Mouse (Mus musculus) kidney, embryonic 16.5 days (tissue): ENCODE data around the gene Coasy. TPM values are rescaled to one million over a fixed set of nuclear protein-coding genes. Genes with fewer than 3 reads are reported as not detected.

Experiments used
- ATAC-seq: fragments of 200-750 bp; cut with Nextera tagmentation; 2 replicates; pipeline ENCODE4 v1.8.0; 2017; ENCODE audit warnings: moderate TSS enrichment; ENCODE audit not compliant: low FRiP score, low TSS enrichment
- H3K27ac ChIP-seq: fragments of 300-500 bp; sonication (generic); 2 replicates; pipeline ENCODE4 v1.5.1; 2014; ENCODE audit warnings: low read length
- H3K27me3 ChIP-seq: fragments of 300-500 bp; sonication (generic); 2 replicates; pipeline ENCODE4 v1.6.1; 2014; ENCODE audit warnings: low read length, control low read depth, mixed read lengths; ENCODE audit not compliant: insufficient read depth
- H3K36me3 ChIP-seq: fragments of 300-500 bp; sonication (generic); 2 replicates; pipeline ENCODE4 v1.6.1; 2014; ENCODE audit warnings: low read length, control low read depth, mixed read lengths; ENCODE audit not compliant: insufficient read depth
- H3K4me1 ChIP-seq: fragments of 300-500 bp; sonication (generic); 2 replicates; pipeline ENCODE4 v1.6.1; 2014; ENCODE audit warnings: low read length, control low read depth, mixed read lengths; ENCODE audit not compliant: insufficient read depth
- H3K4me2 ChIP-seq: fragments of 300-500 bp; sonication (generic); replicated peaks from 2 replicates; pipeline ENCODE4 v1.6.1; 2014; ENCODE audit warnings: low read depth, low read length
- H3K4me3 ChIP-seq: fragments of 300-500 bp; sonication (generic); 2 replicates; pipeline ENCODE4 v1.5.1; 2014; ENCODE audit warnings: mild to moderate bottlenecking, low read length
- H3K9ac ChIP-seq: fragments of 300-500 bp; sonication (generic); replicated peaks from 2 replicates; pipeline ENCODE4 v1.6.1; 2014; ENCODE audit warnings: low read length
- H3K9me3 ChIP-seq: fragments of 300-500 bp; sonication (generic); 2 replicates; pipeline ENCODE4 v1.6.1; 2016; ENCODE audit warnings: low read length, control low read depth
- WGBS: fragments of 180-500 bp; shearing (Covaris S2); extraction: QIAGEN DNeasy Blood & Tissue Kit; methylation state at CpG from one replicate; pipeline ENCODE4 v1.1.7; 2014; 5-methylcytosine and 5-hydroxymethylcytosine counted together
- polyA plus RNA-seq: library from polyadenylated mRNA; unstranded; fragments of >200 nt; fragmentation: Nextera tagmentation; extraction: Ambion mirVana; gene quantifications from 2 replicates; pipeline ENCODE4 v1.2.1, GENCODE M21; 2015

Coasy gene
- polyA plus RNA-seq, 1 experiment from 2014 or later = 57.9 TPM

GRCm38 (mm10) chr11:101085617-101086322 is 3.4 kb downstream of the Coasy start:
- Histone ChIP-seq H3K27ac (peak overlapping the region; percentile 90; the same call in 1 of the 2 replicates), H3K9me3 (no peaks in the 10 kb centered on the region), H3K9ac (peak overlapping the region; percentile 79), H3K4me1 (peaks cover 30% of the 10 kb centered on the region), H3K4me3 (no peak overlapping the region), H3K36me3 (peaks cover 18% of the 10 kb centered on the region), H3K4me2 (no peak overlapping the region), H3K27me3 (peaks cover 7% of the 10 kb centered on the region)
- ATAC-seq = no peak
- 92% methylated on average over 18 of the region's 18 CpGs for WGBS

DNA sequence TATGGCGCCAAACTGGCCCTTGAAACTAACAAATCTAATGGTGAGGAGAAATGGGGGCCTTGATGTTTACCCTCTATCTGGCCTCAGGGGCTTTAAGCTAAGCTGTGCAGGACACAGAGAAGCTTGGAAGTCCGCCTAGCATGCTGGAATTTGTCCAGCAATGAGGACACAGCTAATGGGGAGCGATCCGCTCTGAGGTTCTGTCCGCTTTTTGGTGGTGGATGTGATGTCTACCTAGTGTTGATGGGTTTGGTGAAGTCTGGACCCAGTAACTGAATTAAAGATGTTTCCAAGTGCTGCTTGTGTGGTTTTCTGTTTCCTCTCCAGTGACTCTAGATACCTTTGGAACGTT is 3.9 kb downstream of the Coasy start:
- H3K4me2 ChIP-seq = peak overlapping the region; percentile 63
- no peak for ATAC-seq
- peak overlapping the region; percentile 90 for H3K27ac ChIP-seq
- H3K36me3 ChIP-seq = peaks cover 23% of the 10 kb centered on the region
- H3K4me3 ChIP-seq = peak overlapping the region; percentile 76
- peaks cover 30% of the 10 kb centered on the region for H3K4me1 ChIP-seq
- WGBS = 74% methylated on average over 6 of the region's 6 CpGs
- H3K9me3 ChIP-seq = no peaks in the 10 kb centered on the region
- H3K9ac ChIP-seq = peak overlapping the region; percentile 79
- H3K27me3 ChIP-seq = peaks cover 2% of the 10 kb centered on the region; the same call in 1 of the 2 replicates

- Histone ChIP-seq H3K36me3 (peaks cover 31% of the 10 kb centered on the region), H3K27ac (peak within 1 kb of the TSS; percentile 90), H3K27me3 (no peaks in the 10 kb centered on the region), H3K4me2 (peak within 1 kb of the TSS; percentile 63), H3K9ac (peak within 1 kb of the TSS; percentile 79), H3K4me1 (peaks cover 30% of the 10 kb centered on the region), H3K4me3 (peak within 1 kb of the TSS; percentile 76), H3K9me3 (no peaks in the 10 kb centered on the region)
- ATAC-seq = peak; percentile 86
- WGBS = 1% methylated on average over 52 of the region's 52 CpGs
Observed at GRCm38 (mm10) chr11:101086756-101087681, 4.7 kb downstream of the Coasy start, which contains the start of gene Mlx. Gene Mlx (plus strand): TSS chr11:101087277.

GRCm38 (mm10) chr11:101087682-101088055 is 5.3 kb downstream of the Coasy start:
- Histone ChIP-seq H3K4me3 (peak overlapping the region; percentile 76), H3K27ac (peak overlapping the region; percentile 90), H3K4me2 (peak overlapping the region; percentile 63), H3K4me1 (peaks cover 30% of the 10 kb centered on the region), H3K36me3 (peaks cover 37% of the 10 kb centered on the region), H3K9ac (peak overlapping the region; percentile 79), H3K27me3 (no peaks in the 10 kb centered on the region), H3K9me3 (no peaks in the 10 kb centered on the region)
- ATAC-seq = no peak
- 11% methylated on average over 8 of the region's 8 CpGs for WGBS

- Histone ChIP-seq H3K4me2 (no peak overlapping the region), H3K27me3 (no peaks in the 10 kb centered on the region), H3K27ac (no peak overlapping the region), H3K36me3 (peaks cover 47% of the 10 kb centered on the region), H3K9me3 (no peaks in the 10 kb centered on the region), H3K4me3 (no peak overlapping the region), H3K4me1 (peaks cover 32% of the 10 kb centered on the region), H3K9ac (no peak overlapping the region)
- ATAC-seq = no peak
- 81% methylated on average over 1 of the region's 1 CpGs for WGBS
Observed at GRCm38 (mm10) chr11:101089931-101090330, 7.6 kb downstream of the Coasy start.

DNA sequence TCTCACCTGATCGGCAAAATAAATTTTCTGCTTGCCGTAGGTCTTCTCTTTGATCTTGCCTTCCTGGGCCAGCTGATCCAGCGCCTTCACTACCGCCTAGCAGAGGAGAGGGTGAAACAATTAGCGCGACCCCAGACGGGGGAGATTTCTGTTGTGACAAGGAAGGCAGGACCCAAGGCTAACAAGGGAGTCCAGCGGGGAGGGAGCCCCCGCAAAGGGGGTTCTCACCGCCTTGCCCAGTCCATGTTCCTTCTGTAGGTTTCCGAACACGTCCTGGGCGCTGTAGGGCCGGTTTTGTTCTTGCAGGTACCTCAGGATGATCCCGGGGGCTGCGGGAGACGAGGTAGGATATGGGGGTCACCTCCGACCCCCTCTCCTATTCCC is 12.6 kb downstream of the Coasy start:
- ATAC-seq = no peak; the same call in none of the 2 replicates
- Histone ChIP-seq H3K4me1 (peaks cover 13% of the 10 kb centered on the region), H3K9ac (peak overlapping the region; percentile 80), H3K4me2 (peak overlapping the region; percentile 92), H3K36me3 (peaks cover 64% of the 10 kb centered on the region), H3K9me3 (no peaks in the 10 kb centered on the region), H3K27me3 (no peaks in the 10 kb centered on the region), H3K4me3 (peak overlapping the region; percentile 80), H3K27ac (0 out of 2 replicates have a peak overlapping the region, but pooled peaks have one; percentile 43)
- WGBS = under 1% methylated on average over 18 of the region's 18 CpGs

GRCm38 (mm10) chr11:101095314-101096024 is 13.1 kb downstream of the Coasy start, which contains the start of gene Psmc3ip:
Gene Psmc3ip (minus strand): TSS chr11:101095436.
- peaks cover 64% of the 10 kb centered on the region for H3K36me3 ChIP-seq
- no peaks in the 10 kb centered on the region for H3K9me3 ChIP-seq
- peaks cover 13% of the 10 kb centered on the region for H3K4me1 ChIP-seq
- peak within 1 kb of the TSS; percentile 94 for H3K27ac ChIP-seq
- whole genome bisulfite sequencing = under 1% methylated on average over 43 of the region's 43 CpGs
- ATAC-seq = peak; percentile 97
- no peaks in the 10 kb centered on the region for H3K27me3 ChIP-seq
- H3K4me2 ChIP-seq = peak within 1 kb of the TSS; percentile 92
- H3K9ac ChIP-seq = peak within 1 kb of the TSS; percentile 80
- H3K4me3 ChIP-seq = peak within 1 kb of the TSS; percentile 80

GRCm38 (mm10) chr11:101098231-101098630 is 15.9 kb downstream of the Coasy start:
- peaks cover 59% of the 10 kb centered on the region for H3K36me3 ChIP-seq
- peaks cover 13% of the 10 kb centered on the region for H3K4me1 ChIP-seq
- no peak overlapping the region for H3K4me2 ChIP-seq
- WGBS = 85% methylated on average over 8 of the region's 8 CpGs
- no peaks in the 10 kb centered on the region for H3K9me3 ChIP-seq
- no peak overlapping the region for H3K27ac ChIP-seq
- no peak overlapping the region for H3K4me3 ChIP-seq
- no peak for ATAC-seq
- H3K9ac ChIP-seq = no peak overlapping the region
- no peaks in the 10 kb centered on the region for H3K27me3 ChIP-seq

GRCm38 (mm10) chr11:101103011-101103410 is 20.6 kb downstream of the Coasy start:
- Histone ChIP-seq H3K27ac (no peak overlapping the region), H3K4me2 (no peak overlapping the region), H3K9me3 (no peaks in the 10 kb centered on the region), H3K36me3 (peaks cover 55% of the 10 kb centered on the region), H3K4me1 (no peaks in the 10 kb centered on the region), H3K4me3 (no peak overlapping the region), H3K9ac (no peak overlapping the region), H3K27me3 (no peaks in the 10 kb centered on the region)
- WGBS = 91% methylated on average over 5 of the region's 5 CpGs
- ATAC-seq = no peak
